Mouse (Mus musculus): ENCODE results near the gene 2310030G06Rik. TPM values are rescaled to one million over a fixed set of nuclear protein-coding genes. Genes with fewer than 3 reads are reported as not detected.

2310030G06Rik gene
- polyA plus RNA-seq, 1 experiment from 2014 or later = 1.7 TPM

GRCm38 (mm10) chr9:50732560-50732959 lies 13.8 kb downstream of the 2310030G06Rik start:
- H3K4me1 ChIP-seq (replicated peaks; ENCODE audit: control insufficient read depth, insufficient read depth, low read length) = peaks cover 5% of the 10 kb centered on the region
- no peaks in the 10 kb centered on the region for H3K9me3 ChIP-seq (ENCODE audit: control insufficient read depth, low read length)
- no peak overlapping the region for H3K27ac ChIP-seq (ENCODE audit: low read length)
- ATAC-seq = no peak
- no peaks in the 10 kb centered on the region for H3K27me3 ChIP-seq (replicated peaks; ENCODE audit: control insufficient read depth, insufficient read depth, low read length)
- 7% methylated on average over 4 of the region's 4 CpGs for WGBS
- no peak overlapping the region for H3K4me3 ChIP-seq (replicated peaks; ENCODE audit: low read length)
- no peak overlapping the region for H3K4me2 ChIP-seq (ENCODE audit: low read length)
- H3K36me3 ChIP-seq (ENCODE audit: control insufficient read depth, insufficient read depth) = no peaks in the 10 kb centered on the region
- H3K9ac ChIP-seq (replicated peaks; ENCODE audit: low read depth, low read length) = no peak overlapping the region

- Histone ChIP-seq H3K9me3 (ENCODE audit: control insufficient read depth, low read length) (no peaks in the 10 kb centered on the region), H3K9ac (replicated peaks; ENCODE audit: low read depth, low read length) (no peak overlapping the region), H3K27ac (ENCODE audit: low read length) (no peak overlapping the region), H3K27me3 (replicated peaks; ENCODE audit: control insufficient read depth, insufficient read depth, low read length) (no peaks in the 10 kb centered on the region), H3K4me1 (replicated peaks; ENCODE audit: control insufficient read depth, insufficient read depth, low read length) (peaks cover 30% of the 10 kb centered on the region), H3K4me2 (ENCODE audit: low read length) (no peak overlapping the region), H3K4me3 (replicated peaks; ENCODE audit: low read length) (no peak overlapping the region), H3K36me3 (ENCODE audit: control insufficient read depth, insufficient read depth) (no peaks in the 10 kb centered on the region)
- 75% methylated on average over 4 of the region's 4 CpGs for WGBS
- no peak for ATAC-seq
Observed at GRCm38 (mm10) chr9:50729600-50729999, 16.7 kb downstream of the 2310030G06Rik start.

- peak overlapping the region; percentile 78 for H3K27ac ChIP-seq (ENCODE audit: low read length)
- peak; percentile 99 for ATAC-seq
- peak overlapping the region; percentile 72 for H3K4me2 ChIP-seq (ENCODE audit: low read length)
- H3K4me3 ChIP-seq (replicated peaks; ENCODE audit: low read length) = peak overlapping the region; percentile 64
- H3K9ac ChIP-seq (replicated peaks; ENCODE audit: low read depth, low read length) = peak overlapping the region; percentile 73
- H3K27me3 ChIP-seq (replicated peaks; ENCODE audit: control insufficient read depth, insufficient read depth, low read length) = no peaks in the 10 kb centered on the region
- H3K36me3 ChIP-seq (ENCODE audit: control insufficient read depth, insufficient read depth) = no peaks in the 10 kb centered on the region
- no peaks in the 10 kb centered on the region for H3K9me3 ChIP-seq (ENCODE audit: control insufficient read depth, low read length)
- under 1% methylated on average over 45 of the region's 45 CpGs for WGBS
- peaks cover 40% of the 10 kb centered on the region for H3K4me1 ChIP-seq (replicated peaks; ENCODE audit: control insufficient read depth, insufficient read depth, low read length)
Observed at GRCm38 (mm10) chr9:50727925-50728651, 18.2 kb downstream of the 2310030G06Rik start.

GRCm38 (mm10) chr9:50727171-50727924 lies 19.0 kb downstream of the 2310030G06Rik start:
- peak overlapping the region; percentile 72 for H3K4me2 ChIP-seq (ENCODE audit: low read length)
- peak overlapping the region; percentile 64 for H3K4me3 ChIP-seq (replicated peaks; ENCODE audit: low read length)
- peak overlapping the region; percentile 78 for H3K27ac ChIP-seq (ENCODE audit: low read length)
- H3K36me3 ChIP-seq (ENCODE audit: control insufficient read depth, insufficient read depth) = no peaks in the 10 kb centered on the region
- WGBS = 2% methylated on average over 30 of the region's 30 CpGs
- peak overlapping the region; percentile 73 for H3K9ac ChIP-seq (replicated peaks; ENCODE audit: low read depth, low read length)
- H3K4me1 ChIP-seq (replicated peaks; ENCODE audit: control insufficient read depth, insufficient read depth, low read length) = peaks cover 48% of the 10 kb centered on the region
- H3K9me3 ChIP-seq (ENCODE audit: control insufficient read depth, low read length) = no peaks in the 10 kb centered on the region
- ATAC-seq = peak; percentile 3
- no peaks in the 10 kb centered on the region for H3K27me3 ChIP-seq (replicated peaks; ENCODE audit: control insufficient read depth, insufficient read depth, low read length)

- peaks cover 54% of the 10 kb centered on the region for H3K4me1 ChIP-seq (replicated peaks; ENCODE audit: control insufficient read depth, insufficient read depth, low read length)
- H3K9ac ChIP-seq (replicated peaks; ENCODE audit: low read depth, low read length) = peak overlapping the region; percentile 38; the same call in 1 of the 2 replicates
- H3K36me3 ChIP-seq (ENCODE audit: control insufficient read depth, insufficient read depth) = no peaks in the 10 kb centered on the region
- ATAC-seq = no peak
- H3K27ac ChIP-seq (ENCODE audit: low read length) = peak overlapping the region; percentile 16
- H3K4me2 ChIP-seq (ENCODE audit: low read length) = peak overlapping the region; percentile 72
- no peaks in the 10 kb centered on the region for H3K27me3 ChIP-seq (replicated peaks; ENCODE audit: control insufficient read depth, insufficient read depth, low read length)
- 19% methylated on average over 8 of the region's 8 CpGs for WGBS
- no peaks in the 10 kb centered on the region for H3K9me3 ChIP-seq (ENCODE audit: control insufficient read depth, low read length)
- peak overlapping the region; percentile 64 for H3K4me3 ChIP-seq (replicated peaks; ENCODE audit: low read length)
Observed at GRCm38 (mm10) chr9:50725921-50726590, 20.3 kb downstream of the 2310030G06Rik start.

GRCm38 (mm10) chr9:50724661-50725330 lies 21.5 kb downstream of the 2310030G06Rik start:
- WGBS = 26% methylated on average over 3 of the region's 3 CpGs
- peak overlapping the region; percentile 19 for H3K4me2 ChIP-seq (ENCODE audit: low read length)
- peak overlapping the region; percentile 71 for H3K27ac ChIP-seq (ENCODE audit: low read length)
- no peaks in the 10 kb centered on the region for H3K27me3 ChIP-seq (replicated peaks; ENCODE audit: control insufficient read depth, insufficient read depth, low read length)
- no peak overlapping the region for H3K4me3 ChIP-seq (replicated peaks; ENCODE audit: low read length)
- no peaks in the 10 kb centered on the region for H3K36me3 ChIP-seq (ENCODE audit: control insufficient read depth, insufficient read depth)
- no peak overlapping the region; the same call in 1 of the 2 replicates for H3K9ac ChIP-seq (replicated peaks; ENCODE audit: low read depth, low read length)
- no peak for ATAC-seq
- H3K9me3 ChIP-seq (ENCODE audit: control insufficient read depth, low read length) = no peaks in the 10 kb centered on the region
- H3K4me1 ChIP-seq (replicated peaks; ENCODE audit: control insufficient read depth, insufficient read depth, low read length) = peaks cover 55% of the 10 kb centered on the region

GRCm38 (mm10) chr9:50724147-50724546 lies 22.2 kb downstream of the 2310030G06Rik start:
- no peak overlapping the region for H3K4me3 ChIP-seq (replicated peaks; ENCODE audit: low read length)
- WGBS = 82% methylated on average over 2 of the region's 2 CpGs
- no peak for ATAC-seq
- H3K9me3 ChIP-seq (ENCODE audit: control insufficient read depth, low read length) = no peaks in the 10 kb centered on the region
- peak overlapping the region; percentile 49; the same call in 1 of the 2 replicates for H3K27ac ChIP-seq (ENCODE audit: low read length)
- no peaks in the 10 kb centered on the region for H3K36me3 ChIP-seq (ENCODE audit: control insufficient read depth, insufficient read depth)
- H3K4me1 ChIP-seq (replicated peaks; ENCODE audit: control insufficient read depth, insufficient read depth, low read length) = peaks cover 55% of the 10 kb centered on the region
- no peak overlapping the region for H3K9ac ChIP-seq (replicated peaks; ENCODE audit: low read depth, low read length)
- no peaks in the 10 kb centered on the region for H3K27me3 ChIP-seq (replicated peaks; ENCODE audit: control insufficient read depth, insufficient read depth, low read length)
- peak overlapping the region; percentile 1; the same call in 1 of the 2 replicates for H3K4me2 ChIP-seq (ENCODE audit: low read length)

- H3K27ac ChIP-seq (ENCODE audit: low read length) = peak overlapping the region; percentile 74
- peaks cover 52% of the 10 kb centered on the region for H3K4me1 ChIP-seq (replicated peaks; ENCODE audit: control insufficient read depth, insufficient read depth, low read length)
- H3K9me3 ChIP-seq (ENCODE audit: control insufficient read depth, low read length) = no peaks in the 10 kb centered on the region
- H3K27me3 ChIP-seq (replicated peaks; ENCODE audit: control insufficient read depth, insufficient read depth, low read length) = no peaks in the 10 kb centered on the region
- H3K4me3 ChIP-seq (replicated peaks; ENCODE audit: low read length) = peak overlapping the region; percentile 1; the same call in 1 of the 2 replicates
- H3K4me2 ChIP-seq (ENCODE audit: low read length) = peak overlapping the region; percentile 38
- ATAC-seq = no peak
- H3K9ac ChIP-seq (replicated peaks; ENCODE audit: low read depth, low read length) = peak overlapping the region; percentile 6
- 12% methylated on average over 7 of the region's 7 CpGs for WGBS
- no peaks in the 10 kb centered on the region for H3K36me3 ChIP-seq (ENCODE audit: control insufficient read depth, insufficient read depth)
Observed at GRCm38 (mm10) chr9:50723406-50723805, 22.9 kb downstream of the 2310030G06Rik start.
